Mouse (Mus musculus) embryonic facial prominence, embryonic 15.5 days (tissue): ENCODE data around the gene Crkl. TPM values are rescaled to one million over a fixed set of nuclear protein-coding genes. Genes with fewer than 3 reads are reported as not detected.

Source experiments
- ATAC-seq: fragments of 200-750 bp; cut with Nextera tagmentation; 2 replicates; pipeline ENCODE4 v1.8.0; 2017; ENCODE audit warnings: low read depth, moderate TSS enrichment; ENCODE audit not compliant: insufficient number of reproducible peaks, low FRiP score, low TSS enrichment
- H3K27ac ChIP-seq: fragments of 300-500 bp; sonication (generic); replicated peaks from 2 replicates; pipeline ENCODE4 v1.5.1; 2015; ENCODE audit warnings: mild to moderate bottlenecking, inconsistent platforms
- H3K27me3 ChIP-seq: fragments of 300-500 bp; sonication (generic); 2 replicates; pipeline ENCODE4 v1.6.1; 2015; ENCODE audit warnings: inconsistent platforms
- H3K36me3 ChIP-seq: fragments of 300-500 bp; sonication (generic); 2 replicates; pipeline ENCODE4 v1.6.1; 2015; ENCODE audit warnings: mild to moderate bottlenecking, inconsistent platforms
- H3K4me1 ChIP-seq: fragments of 300-500 bp; sonication (generic); 2 replicates; pipeline ENCODE4 v1.6.1; 2015; ENCODE audit warnings: inconsistent platforms
- H3K4me2 ChIP-seq: fragments of 300-500 bp; sonication (generic); replicated peaks from 2 replicates; pipeline ENCODE4 v1.6.1; 2015; ENCODE audit warnings: mild to moderate bottlenecking, inconsistent platforms
- H3K4me3 ChIP-seq: fragments of 300-500 bp; sonication (generic); replicated peaks from 2 replicates; pipeline ENCODE4 v1.5.1; 2015; ENCODE audit warnings: mild to moderate bottlenecking, inconsistent platforms
- H3K9ac ChIP-seq: fragments of 300-500 bp; sonication (generic); 2 replicates; pipeline ENCODE4 v1.6.1; 2015; ENCODE audit warnings: inconsistent platforms
- H3K9me3 ChIP-seq: fragments of 300-500 bp; sonication (generic); replicated peaks from 2 replicates; pipeline ENCODE4 v1.6.1; 2016; ENCODE audit warnings: inconsistent platforms
- WGBS: fragments of 180-500 bp; shearing (Covaris S2); methylation state at CpG from one replicate; pipeline ENCODE4 v1.1.7; 2015; 5-methylcytosine and 5-hydroxymethylcytosine counted together
- polyA plus RNA-seq: library from polyadenylated mRNA; unstranded; fragments of >200 nt; fragmentation: Nextera tagmentation; extraction: Ambion mirVana; gene quantifications from 2 replicates; pipeline ENCODE4 v1.2.1, GENCODE M21; 2015

Crkl gene
- polyA plus RNA-seq, 1 experiment from 2014 or later = 73.1 TPM

DNA sequence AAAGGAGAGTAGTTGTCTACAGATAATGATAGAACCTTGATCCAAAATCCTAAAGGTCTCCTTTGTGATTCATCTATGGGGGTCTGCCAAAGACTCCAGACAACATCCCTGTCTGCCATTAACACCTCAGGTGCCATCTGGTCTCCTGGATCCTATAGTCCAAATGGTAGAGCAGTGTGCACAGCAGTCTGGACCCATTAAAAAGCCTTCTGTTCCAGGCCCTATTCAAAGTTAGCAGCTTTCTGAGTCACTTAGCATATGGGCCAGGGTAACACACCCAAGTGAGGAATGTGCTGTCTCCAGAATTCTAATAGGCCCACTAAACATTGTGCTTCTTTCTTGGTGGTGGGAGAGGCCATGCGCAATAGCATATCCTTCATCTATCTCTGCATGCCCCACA lies 5.1 kb downstream of the Crkl start:
- peaks cover 26% of the 10 kb centered on the region for H3K4me1 ChIP-seq
- H3K4me3 ChIP-seq = no peak overlapping the region

DNA sequence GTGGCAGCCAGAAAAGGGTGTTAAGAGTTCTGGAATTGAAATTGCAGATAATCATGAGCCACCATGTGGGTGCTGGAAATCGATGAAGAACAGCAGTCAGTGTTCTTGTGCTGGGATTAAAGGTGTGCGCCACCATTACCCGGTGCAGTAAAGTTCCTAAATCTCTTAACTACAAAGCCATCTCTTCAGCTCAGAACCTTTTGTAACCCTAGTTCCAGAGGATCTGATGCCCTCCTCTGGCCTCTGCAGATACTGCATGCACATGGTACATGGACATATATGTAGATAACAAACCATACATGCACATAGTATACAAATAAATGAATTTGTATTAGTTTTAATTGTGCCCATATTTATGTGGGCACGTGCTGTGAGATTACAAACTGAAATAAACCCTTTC lies 8.5 kb downstream of the Crkl start:
- no peak for ATAC-seq
- WGBS = 90% methylated on average over 4 of the region's 4 CpGs
- no peaks in the 10 kb centered on the region for H3K9me3 ChIP-seq
- no peak overlapping the region for H3K4me3 ChIP-seq
- H3K27ac ChIP-seq = no peak overlapping the region
- H3K27me3 ChIP-seq = no peaks in the 10 kb centered on the region
- H3K36me3 ChIP-seq = peaks cover 49% of the 10 kb centered on the region
- H3K4me1 ChIP-seq = peaks cover 16% of the 10 kb centered on the region
- H3K9ac ChIP-seq = no peak overlapping the region
- H3K4me2 ChIP-seq = no peak overlapping the region

More for the DNA sequence above, 5.1 kb downstream of the Crkl start:
- Histone ChIP-seq H3K4me2 (no peak overlapping the region), H3K36me3 (peaks cover 48% of the 10 kb centered on the region), H3K9me3 (no peaks in the 10 kb centered on the region), H3K27me3 (no peaks in the 10 kb centered on the region), H3K27ac (no peak overlapping the region), H3K9ac (no peak overlapping the region)
- WGBS = 97% methylated on average over 1 of the region's 1 CpGs
- no peak for ATAC-seq

DNA sequence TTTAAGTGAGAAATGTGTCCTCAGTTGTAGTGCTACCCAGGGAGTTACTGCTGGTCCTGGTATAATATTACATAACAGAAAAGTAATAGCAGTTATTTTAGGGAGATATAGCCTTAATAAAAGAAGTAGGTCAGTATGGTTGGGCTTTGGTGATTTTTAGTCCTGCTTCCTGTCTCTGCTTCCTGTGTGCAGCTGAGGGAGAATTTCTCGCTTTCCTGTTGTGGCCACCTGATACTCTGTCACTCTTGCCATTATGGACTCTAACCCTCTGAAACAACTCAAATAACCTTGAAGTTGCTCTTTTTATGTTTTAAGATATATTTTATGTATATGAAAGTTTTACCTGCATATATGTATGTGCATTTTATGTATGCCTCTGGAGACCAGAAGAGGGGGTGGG lies 9.8 kb downstream of the Crkl start:
- no peak for ATAC-seq
- no peaks in the 10 kb centered on the region for H3K27me3 ChIP-seq
- 85% methylated on average over 1 of the region's 1 CpGs for WGBS
- H3K36me3 ChIP-seq = peaks cover 43% of the 10 kb centered on the region
- H3K4me1 ChIP-seq = peaks cover 7% of the 10 kb centered on the region
- no peak overlapping the region for H3K4me2 ChIP-seq
- H3K9me3 ChIP-seq = no peaks in the 10 kb centered on the region
- H3K4me3 ChIP-seq = no peak overlapping the region
- H3K27ac ChIP-seq = no peak overlapping the region
- H3K9ac ChIP-seq = no peak overlapping the region

DNA sequence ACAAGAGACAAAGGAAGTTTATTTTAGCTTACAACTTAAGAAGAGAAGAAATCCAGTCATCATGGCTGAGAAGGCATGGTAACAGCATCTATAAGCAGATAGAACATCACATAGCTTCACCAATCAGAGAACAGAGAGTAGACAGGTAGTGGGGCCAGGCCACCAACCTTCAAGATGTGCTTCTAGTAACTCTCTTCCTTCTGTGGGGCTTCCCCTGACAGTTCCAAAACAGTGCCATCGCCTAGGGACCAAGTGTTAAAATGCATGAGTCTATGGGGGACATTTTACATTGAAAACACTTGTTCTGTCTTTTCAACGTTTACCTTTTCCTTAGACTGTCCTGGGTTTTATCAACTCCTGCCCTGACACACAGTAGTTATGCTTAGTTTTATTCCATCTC lies 11.4 kb downstream of the Crkl start:
- peaks cover 28% of the 10 kb centered on the region for H3K36me3 ChIP-seq
- 91% methylated on average over 2 of the region's 2 CpGs for WGBS
- no peak overlapping the region for H3K9ac ChIP-seq
- H3K4me2 ChIP-seq = no peak overlapping the region
- H3K27me3 ChIP-seq = no peaks in the 10 kb centered on the region
- no peak overlapping the region for H3K4me3 ChIP-seq
- H3K9me3 ChIP-seq = no peaks in the 10 kb centered on the region
- H3K4me1 ChIP-seq = no peaks in the 10 kb centered on the region
- ATAC-seq = no peak
- no peak overlapping the region for H3K27ac ChIP-seq

DNA sequence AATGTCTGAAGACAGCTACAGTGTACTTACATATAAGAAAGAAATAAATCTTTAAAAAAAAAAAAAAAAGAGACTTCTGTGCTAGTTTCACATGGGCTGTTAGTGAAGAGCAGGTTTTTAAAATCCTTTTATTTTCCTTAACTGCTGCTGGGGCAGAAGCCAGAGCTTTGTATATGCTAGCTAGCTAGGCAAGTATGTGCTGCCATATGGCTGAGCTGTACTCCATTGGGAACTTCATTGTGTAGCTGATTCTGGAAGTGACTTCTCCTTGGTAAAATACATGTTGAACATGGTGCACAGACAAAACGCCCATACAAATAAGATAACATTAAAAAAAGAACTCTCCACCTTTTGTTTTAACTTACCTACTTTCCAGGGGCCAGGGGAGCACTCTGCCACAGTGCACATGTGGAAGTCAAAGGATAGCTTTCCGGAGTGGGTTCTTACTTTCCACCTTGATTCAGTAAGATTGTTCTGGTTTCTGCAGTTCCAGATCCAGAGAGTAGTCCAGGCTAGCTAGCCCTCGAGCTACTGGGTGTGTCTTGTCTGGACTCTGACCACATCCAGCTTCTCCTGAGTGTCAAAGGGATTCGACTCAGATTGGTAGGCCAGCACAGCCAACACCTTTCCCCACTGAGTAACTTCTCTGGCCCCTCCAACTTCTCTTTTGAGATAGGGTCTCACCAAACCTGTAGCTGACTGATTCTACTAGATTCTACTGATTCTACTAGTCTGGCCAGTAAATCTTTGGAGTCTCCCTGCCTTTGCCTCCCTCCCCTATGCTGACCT lies 15.3 kb downstream of the Crkl start:
- Histone ChIP-seq H3K9me3 (no peaks in the 10 kb centered on the region), H3K4me2 (no peak overlapping the region), H3K36me3 (peaks cover 23% of the 10 kb centered on the region), H3K4me1 (no peaks in the 10 kb centered on the region), H3K27me3 (no peaks in the 10 kb centered on the region), H3K9ac (no peak overlapping the region), H3K4me3 (no peak overlapping the region), H3K27ac (no peak overlapping the region)
- WGBS = 89% methylated on average over 4 of the region's 4 CpGs
- no peak for ATAC-seq

DNA sequence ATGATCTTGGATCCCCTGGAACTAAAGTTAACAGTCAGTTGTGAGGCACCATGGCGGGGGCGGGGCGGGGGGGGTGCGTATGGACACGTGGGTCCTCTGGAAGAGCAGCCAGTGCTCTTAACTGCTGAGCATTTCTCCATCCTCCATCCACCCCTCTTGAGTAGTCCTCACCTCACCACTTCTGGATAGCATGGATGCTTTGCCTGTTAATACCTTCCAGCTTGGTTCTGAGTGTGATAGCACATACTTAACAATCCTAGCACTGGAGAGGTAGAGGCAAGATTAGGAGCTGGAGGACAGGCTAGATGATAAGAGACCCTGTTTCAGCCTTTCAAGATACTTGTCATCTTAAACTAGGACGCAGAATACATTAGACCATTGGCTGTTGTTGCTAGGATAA lies 20.7 kb downstream of the Crkl start:
- Histone ChIP-seq H3K4me2 (no peak overlapping the region), H3K9me3 (no peaks in the 10 kb centered on the region), H3K9ac (no peak overlapping the region), H3K4me3 (no peak overlapping the region), H3K36me3 (peaks cover 30% of the 10 kb centered on the region), H3K27ac (no peak overlapping the region), H3K27me3 (no peaks in the 10 kb centered on the region), H3K4me1 (0 out of 2 replicates have a peak, but pooled peaks cover 2% of the 10 kb centered on the region)
- ATAC-seq = no peak
- 90% methylated on average over 6 of the region's 6 CpGs for WGBS

DNA sequence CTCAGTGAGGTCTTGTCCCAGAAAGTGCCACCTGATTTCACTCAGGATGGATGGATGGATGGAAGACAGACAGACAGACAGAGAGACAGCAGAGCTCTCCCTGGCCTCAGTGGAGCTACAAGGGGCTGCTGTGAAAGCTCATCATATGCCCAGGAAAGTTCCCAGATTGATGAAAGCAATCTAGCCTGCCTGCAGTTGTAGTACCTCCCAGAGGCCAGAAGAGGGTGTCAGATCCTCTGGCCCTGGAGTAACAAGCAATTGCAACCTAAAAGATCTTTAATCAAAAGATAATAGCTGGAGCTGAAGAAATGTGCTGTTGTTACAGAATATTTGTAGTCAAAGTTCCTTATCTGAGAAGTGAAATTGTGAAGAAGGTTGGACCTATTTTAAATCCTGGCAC lies 22.3 kb downstream of the Crkl start:
- Histone ChIP-seq H3K9ac (no peak overlapping the region), H3K4me1 (0 out of 2 replicates have a peak, but pooled peaks cover 2% of the 10 kb centered on the region), H3K27me3 (no peaks in the 10 kb centered on the region), H3K4me3 (no peak overlapping the region), H3K9me3 (no peaks in the 10 kb centered on the region), H3K27ac (no peak overlapping the region), H3K36me3 (peaks cover 26% of the 10 kb centered on the region), H3K4me2 (no peak overlapping the region)
- no peak for ATAC-seq

DNA sequence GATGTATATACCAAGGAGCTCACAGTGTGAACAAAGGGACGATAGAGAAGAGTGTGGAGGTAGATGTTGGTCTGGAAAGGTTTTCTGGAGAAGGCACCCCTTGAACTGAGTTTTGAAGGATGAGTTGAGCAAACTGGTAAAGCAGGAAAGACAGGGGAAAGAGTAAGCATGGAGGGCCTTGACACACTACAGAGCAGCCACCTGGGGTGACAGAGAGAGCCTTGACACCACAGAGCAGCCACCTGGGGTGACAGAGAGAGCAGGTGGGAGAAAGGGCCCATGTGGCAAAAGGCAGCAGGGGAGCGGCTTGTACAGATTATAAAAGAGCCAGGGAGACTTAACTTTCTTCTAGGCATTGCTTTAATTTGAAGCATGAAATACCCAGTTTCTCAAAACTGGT lies 23.0 kb downstream of the Crkl start:
- Histone ChIP-seq H3K27ac (no peak overlapping the region; the same call in 1 of the 2 replicates), H3K9ac (no peak overlapping the region), H3K27me3 (no peaks in the 10 kb centered on the region), H3K4me1 (0 out of 2 replicates have a peak, but pooled peaks cover 2% of the 10 kb centered on the region), H3K4me3 (no peak overlapping the region), H3K4me2 (no peak overlapping the region), H3K9me3 (no peaks in the 10 kb centered on the region), H3K36me3 (peaks cover 22% of the 10 kb centered on the region)
- WGBS = 77% methylated on average over 2 of the region's 2 CpGs
- no peak for ATAC-seq

DNA sequence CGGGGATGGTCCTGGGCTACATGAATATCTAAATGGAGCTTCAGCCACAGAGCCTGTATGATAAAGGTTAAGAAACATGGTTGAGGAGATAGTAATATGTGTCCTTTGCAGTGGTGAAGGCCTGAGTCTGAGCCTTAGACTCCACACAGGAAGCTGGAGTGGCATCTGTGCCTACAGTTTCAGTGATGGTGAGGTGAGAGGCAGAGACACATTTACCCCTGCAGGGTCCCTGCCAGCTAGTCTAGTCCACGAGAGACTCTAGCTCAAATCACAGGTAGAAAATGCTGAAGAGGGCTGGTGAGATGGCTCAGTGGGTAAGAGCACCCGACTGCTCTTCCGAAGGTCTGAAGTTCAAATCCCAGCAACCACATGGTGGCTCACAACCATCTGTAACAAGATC lies 23.5 kb downstream of the Crkl start:
- Histone ChIP-seq H3K4me2 (no peak overlapping the region), H3K27me3 (no peaks in the 10 kb centered on the region), H3K9me3 (no peaks in the 10 kb centered on the region), H3K4me3 (no peak overlapping the region), H3K9ac (no peak overlapping the region), H3K36me3 (peaks cover 19% of the 10 kb centered on the region; the same call in 1 of the 2 replicates), H3K27ac (no peak overlapping the region), H3K4me1 (0 out of 2 replicates have a peak, but pooled peaks cover 2% of the 10 kb centered on the region)
- WGBS = 90% methylated on average over 4 of the region's 4 CpGs
- ATAC-seq = no peak

DNA sequence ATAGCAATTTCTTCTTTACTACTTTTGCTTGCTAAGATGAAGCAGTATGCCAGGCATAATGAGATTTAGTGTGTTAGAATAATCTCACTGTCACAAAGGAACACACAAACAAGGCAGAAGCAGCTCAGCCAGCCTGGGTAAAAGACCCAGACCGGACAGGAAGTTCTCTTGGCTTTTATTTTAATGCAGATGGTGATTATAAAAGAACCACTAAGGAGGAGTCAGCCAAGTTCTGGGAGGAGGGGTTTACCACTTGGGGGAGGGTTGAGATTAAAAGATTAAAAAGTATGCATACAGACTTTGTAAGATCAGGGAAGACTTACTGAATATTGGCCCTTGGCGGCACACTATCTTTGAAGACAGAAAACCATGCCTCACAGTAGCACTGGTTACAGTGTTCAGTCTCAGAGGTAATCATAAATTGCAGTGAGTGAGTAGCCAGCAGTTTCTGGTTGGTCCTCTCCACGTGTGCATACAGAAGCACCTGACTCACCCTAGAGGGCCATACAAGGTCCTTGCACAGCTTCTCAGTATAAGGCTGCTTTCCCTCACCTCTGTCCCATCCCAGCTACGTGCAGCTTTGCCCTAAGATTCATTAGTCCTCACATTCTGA lies 26.6 kb downstream of the Crkl start:
- no peak overlapping the region for H3K9ac ChIP-seq
- no peak for ATAC-seq
- H3K9me3 ChIP-seq = no peaks in the 10 kb centered on the region
- no peak overlapping the region for H3K27ac ChIP-seq
- H3K27me3 ChIP-seq = no peaks in the 10 kb centered on the region
- WGBS = 79% methylated on average over 4 of the region's 4 CpGs
- no peak overlapping the region for H3K4me3 ChIP-seq
- H3K36me3 ChIP-seq = peaks cover 27% of the 10 kb centered on the region
- no peaks in the 10 kb centered on the region for H3K4me1 ChIP-seq
- no peak overlapping the region for H3K4me2 ChIP-seq

DNA sequence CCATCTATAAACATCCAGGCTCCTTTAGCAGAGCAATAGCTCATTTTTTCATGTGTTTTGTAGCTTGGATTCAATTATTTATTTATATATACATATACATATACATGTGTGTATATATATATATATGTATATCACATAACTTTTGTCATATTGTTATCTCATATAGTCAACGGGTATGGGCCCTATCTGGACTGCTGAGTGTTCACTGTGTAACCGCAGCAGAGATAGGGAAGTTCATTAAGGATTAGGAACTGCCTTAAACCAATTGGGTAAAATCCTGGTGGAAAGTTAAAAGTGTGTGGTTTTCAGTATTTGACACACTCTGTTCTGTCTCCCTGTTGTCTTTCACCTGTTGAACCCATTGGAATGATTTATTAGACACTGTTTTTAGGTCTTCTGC lies 29.7 kb downstream of the Crkl start:
- Histone ChIP-seq H3K4me3 (no peak overlapping the region), H3K27ac (no peak overlapping the region), H3K9me3 (no peaks in the 10 kb centered on the region), H3K9ac (no peak overlapping the region), H3K4me2 (no peak overlapping the region), H3K4me1 (no peaks in the 10 kb centered on the region), H3K27me3 (no peaks in the 10 kb centered on the region), H3K36me3 (peaks cover 47% of the 10 kb centered on the region)
- 90% methylated on average over 2 of the region's 2 CpGs for WGBS
- no peak for ATAC-seq

DNA sequence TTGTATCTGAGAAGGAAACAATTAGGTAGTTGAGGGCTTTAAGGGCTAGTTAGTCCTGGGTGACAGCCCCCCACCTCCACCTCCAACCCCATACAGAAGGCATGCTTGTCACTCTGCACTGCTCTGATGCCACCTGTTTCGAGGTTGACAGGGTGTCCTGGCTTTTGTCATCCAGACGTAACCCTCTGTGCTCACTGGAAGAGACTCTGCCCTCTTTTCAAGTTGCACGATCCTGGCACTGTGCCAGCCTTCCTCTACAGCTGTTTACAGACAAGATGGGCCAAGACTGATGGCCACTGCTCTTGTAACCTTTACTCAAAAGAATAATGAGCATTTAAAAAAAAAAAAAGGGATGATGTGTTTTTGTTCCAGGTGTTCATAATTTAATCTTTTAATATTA lies 34.7 kb downstream of the Crkl start:
- H3K9ac ChIP-seq = no peak overlapping the region
- no peaks in the 10 kb centered on the region for H3K9me3 ChIP-seq
- no peak overlapping the region for H3K4me3 ChIP-seq
- peaks cover 9% of the 10 kb centered on the region for H3K27me3 ChIP-seq
- no peak overlapping the region for H3K4me2 ChIP-seq
- ATAC-seq = no peak
- no peak overlapping the region for H3K27ac ChIP-seq
- peaks cover 51% of the 10 kb centered on the region for H3K36me3 ChIP-seq
- 30% methylated on average over 3 of the region's 3 CpGs for WGBS
- H3K4me1 ChIP-seq = peaks cover 11% of the 10 kb centered on the region
